Mouse (Mus musculus) monocyte, adult 2 months (primary cell): ENCODE measurements around the gene 4933425L06Rik.

Experiments
- DNase-seq, 2 experiments: peaks; one replicate each; pipeline ENCODE4 v3.0.0; 2022; ENCODE audit warnings: low spot score in 2 of 2, low read depth in 1 of 2

Gene 4933425L06Rik

DNA sequence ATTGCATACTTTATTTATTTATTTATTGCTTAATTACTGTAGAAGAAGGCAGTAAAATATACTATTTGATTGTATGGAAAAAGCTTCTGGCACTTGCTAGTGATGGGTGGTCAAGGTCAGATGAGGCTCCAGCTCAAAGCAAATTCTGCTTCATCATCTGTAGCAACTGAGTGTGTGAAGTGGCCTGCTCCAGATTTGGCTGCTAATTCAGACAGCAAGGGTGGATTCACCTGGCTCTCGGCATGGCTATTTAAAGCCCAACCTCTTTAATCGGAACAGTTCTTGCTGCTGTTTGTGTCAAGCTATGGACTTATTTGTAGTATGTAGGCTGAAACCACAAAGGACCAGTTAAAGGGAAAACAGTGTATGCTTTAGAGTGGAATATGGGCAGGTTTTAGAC lies 50.9 kb downstream of the 4933425L06Rik start:
- no peak for DNase-seq

DNA sequence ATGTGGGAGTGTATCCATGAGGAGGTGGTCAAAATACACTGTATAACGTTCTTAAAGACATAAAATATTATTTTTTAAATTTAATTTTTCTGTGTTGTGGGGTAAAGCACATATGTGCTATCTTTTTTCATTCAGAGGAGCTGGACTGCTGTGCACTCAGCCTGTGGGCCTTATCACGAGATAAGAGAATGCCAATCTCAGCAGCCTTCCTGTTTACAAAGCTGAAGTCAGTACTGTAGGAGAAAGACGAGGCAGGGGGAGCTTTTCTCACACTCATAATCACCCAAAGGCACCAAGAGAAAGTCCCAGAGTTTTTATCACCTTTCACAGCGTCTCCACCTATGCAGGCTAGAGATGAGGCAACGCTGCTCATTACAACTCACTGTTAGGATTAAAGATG lies 52.5 kb downstream of the 4933425L06Rik start:
- no peak for DNase-seq

DNA sequence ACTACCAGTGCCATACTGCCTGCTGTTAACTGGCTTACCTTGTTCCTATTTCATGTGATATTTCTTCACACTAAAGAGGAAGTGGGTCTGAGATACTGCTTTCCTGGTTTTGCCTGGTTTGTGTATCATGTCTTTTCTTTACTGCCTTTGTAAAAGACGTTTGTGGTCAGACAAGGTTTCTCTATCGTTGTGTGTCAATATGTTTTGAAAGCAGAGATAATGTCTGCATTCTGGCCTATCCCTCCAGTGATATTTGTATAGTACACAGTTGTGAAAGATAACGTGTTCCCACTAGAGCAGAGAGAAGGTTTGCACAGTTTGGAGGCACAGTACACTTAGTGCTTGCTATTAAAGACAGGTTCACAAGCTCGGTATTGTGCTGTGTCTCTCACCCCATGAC lies 58.0 kb downstream of the 4933425L06Rik start:
- DNase-seq = no peak

DNA sequence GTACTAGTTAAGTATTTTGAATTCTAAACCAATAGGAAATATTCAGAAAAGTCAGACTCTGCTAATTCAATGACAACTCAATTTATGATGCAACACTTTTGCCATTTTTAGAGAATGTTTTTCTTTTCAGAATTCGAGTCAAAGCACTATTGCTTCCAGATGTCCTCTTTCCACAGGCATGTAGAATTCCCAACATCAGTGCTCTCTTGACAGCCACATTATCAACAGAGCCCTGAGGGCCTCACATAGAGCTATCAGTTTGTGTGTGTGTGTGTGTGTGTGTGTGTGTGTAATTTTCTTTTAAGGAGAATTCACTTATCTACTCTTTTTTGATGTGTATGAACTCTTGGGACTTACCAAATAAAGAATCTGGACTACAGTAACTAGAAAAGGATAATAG lies 64.9 kb downstream of the 4933425L06Rik start:
- DNase-seq = no peak

DNA sequence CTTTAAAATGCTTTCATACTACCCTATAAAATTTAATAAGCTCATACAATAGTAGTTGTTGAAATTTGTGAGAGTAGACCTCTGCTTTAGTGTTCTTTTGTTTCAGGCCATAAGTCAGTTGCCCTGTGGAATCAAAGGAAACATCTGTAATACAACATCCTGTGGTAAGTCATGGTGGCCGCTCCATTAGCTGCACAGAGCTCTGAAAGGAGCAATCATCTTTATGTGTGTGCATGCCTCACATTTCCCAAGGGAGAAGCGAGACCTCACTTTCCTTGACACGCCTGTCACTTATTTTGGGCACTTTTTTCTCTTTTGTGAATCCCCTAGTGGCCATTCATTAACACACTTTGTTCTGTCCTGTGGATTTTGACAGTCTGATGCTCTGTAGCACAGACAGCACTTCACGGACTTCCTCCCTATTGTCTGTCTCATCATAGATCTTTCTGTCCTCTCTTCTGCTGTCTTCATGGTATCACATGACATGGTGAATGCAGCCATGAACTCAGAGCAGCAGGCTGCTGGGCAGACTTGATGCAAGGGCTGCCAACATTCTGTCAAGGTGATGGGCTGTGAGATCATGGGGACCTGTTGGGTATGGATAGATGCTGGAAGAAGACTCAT lies 66.0 kb downstream of the 4933425L06Rik start:
- no peak for DNase-seq

DNA sequence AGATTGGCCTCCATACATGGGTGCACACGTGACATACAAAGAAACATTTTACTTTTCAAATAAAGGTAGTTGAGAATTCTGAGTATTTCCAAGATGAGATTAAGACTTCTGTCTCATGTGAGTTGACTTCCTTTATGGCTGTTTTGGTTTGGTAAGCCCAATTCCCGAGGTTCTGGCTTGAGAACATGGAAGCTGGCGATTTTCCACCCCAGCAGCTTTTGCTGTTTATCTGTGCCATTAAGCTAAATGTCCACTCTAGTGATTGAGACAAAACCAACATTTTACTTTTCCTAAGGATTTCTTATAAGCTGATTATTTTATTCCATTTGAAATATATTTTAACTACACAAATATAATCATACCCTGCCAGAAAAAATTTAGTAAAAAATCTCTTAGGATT lies 68.1 kb downstream of the 4933425L06Rik start:
- DNase-seq = no peak

DNA sequence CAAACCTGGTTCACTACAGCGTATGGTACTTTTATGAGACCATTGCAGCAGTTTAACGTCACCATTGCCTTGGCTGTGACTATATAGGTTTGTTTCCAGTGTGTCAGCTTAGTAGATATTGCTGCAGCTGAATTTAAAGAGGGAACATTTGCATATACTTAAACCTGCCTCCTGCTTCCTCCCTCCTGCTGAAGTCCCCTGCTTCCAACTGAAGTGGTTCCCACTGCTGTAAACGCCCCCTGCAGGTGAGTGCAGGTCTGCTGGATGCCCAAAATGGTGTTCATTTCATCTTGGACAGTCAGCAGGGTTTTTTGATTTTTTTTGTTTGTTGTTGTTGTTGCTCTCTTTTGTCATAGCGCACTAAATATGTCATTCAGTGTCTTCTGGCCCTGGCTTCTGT lies 72.0 kb downstream of the 4933425L06Rik start:
- DNase-seq = no peak

DNA sequence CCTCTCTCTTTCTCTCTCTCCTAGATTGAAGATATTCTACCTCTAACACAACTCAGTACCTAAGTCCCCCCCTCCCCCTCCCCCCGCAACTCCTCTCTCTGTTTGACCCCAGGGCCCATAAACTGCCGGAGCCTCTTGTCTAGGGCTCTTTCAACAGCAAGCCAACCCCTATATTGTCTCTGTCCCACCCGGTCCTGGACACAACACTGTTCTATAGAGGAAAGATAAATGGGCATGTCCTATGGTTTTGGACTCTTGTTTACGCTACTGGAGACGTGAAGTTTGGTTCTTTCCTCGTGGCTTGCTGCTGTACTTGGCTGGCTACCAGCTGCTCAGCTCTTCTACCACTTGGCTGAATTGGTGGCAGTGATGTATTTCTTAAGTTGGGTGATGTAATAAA lies 83.5 kb downstream of the 4933425L06Rik start:
- DNase-seq = no peak
